Mouse (Mus musculus) brain, embryonic 14.5 days (tissue): ENCODE data around the gene Pik3c2a. TPM values are rescaled to one million over a fixed set of nuclear protein-coding genes. Genes with fewer than 3 reads are reported as not detected.
A peak's percentile ranks its signal among the peaks of the same experiment; 100 is the strongest.

Experiments used
- DNase-seq: peaks from one replicate; pipeline ENCODE4 v3.0.0-alpha.2; 2011; ENCODE audit warnings: low read depth
- CTCF ChIP-seq: fragments of 200-500 bp; IDR thresholded peaks from 2 replicates; pipeline ENCODE4 v1.5.1; 2012; ENCODE audit warnings: inconsistent platforms, mild to moderate bottlenecking, moderate library complexity, borderline replicate concordance; ENCODE audit not compliant: insufficient read depth, insufficient read length; ENCODE audit errors: extremely low read depth
- POLR2A ChIP-seq: fragments of 200-500 bp; IDR thresholded peaks from 2 replicates; pipeline ENCODE4 v1.6.1; 2012; ENCODE audit warnings: mild to moderate bottlenecking, inconsistent platforms, borderline replicate concordance; ENCODE audit not compliant: poor library complexity, insufficient read depth, insufficient read length, severe bottlenecking; ENCODE audit errors: extremely low read depth
- polyA plus RNA-seq: library from polyadenylated mRNA; depleted of rRNA; stranded (reverse); fragments of >200 nt; gene quantifications from 2 replicates; pipeline ENCODE4 v1.2.3, GENCODE M21; 2012

Gene Pik3c2a
- polyA plus RNA-seq, 1 experiment, result 18.5 TPM

- no peak for TF ChIP-seq POLR2A
- no peak for TF ChIP-seq CTCF
- peak; percentile 78 for DNase-seq
Observed at GRCm38 (mm10) chr7:116307871-116308631, 135.2 kb downstream of the Pik3c2a start, which contains the start of gene Plekha7. Plekha7 (minus strand) TSS chr7:116308376.

- TF ChIP-seq CTCF (no peak), POLR2A (peak; percentile 24; the same call in 1 of the 2 replicates)
- DNase-seq, result peak; percentile 90
Observed at GRCm38 (mm10) chr7:116307099-116307870, 136.0 kb downstream of the Pik3c2a start.

DNA sequence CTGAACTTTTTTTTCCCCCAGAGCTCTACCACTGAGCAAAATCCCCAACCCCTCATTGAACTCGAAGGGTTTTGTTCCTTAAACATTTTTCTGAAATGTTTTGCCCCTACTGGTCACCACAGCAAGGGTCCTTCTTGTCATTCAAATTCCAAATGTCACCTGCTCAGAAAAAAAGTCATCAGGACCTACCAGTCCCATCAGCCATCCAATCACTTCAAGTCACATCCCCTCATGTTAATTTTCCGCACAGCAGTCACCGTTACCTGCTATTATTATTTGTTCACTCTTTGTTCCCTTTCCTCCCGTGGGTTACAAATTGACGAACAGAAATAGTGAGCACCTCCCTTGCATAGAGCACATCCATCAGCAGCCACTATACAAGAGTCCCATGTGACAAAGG is 136.6 kb downstream of the Pik3c2a start:
- no peak for TF ChIP-seq CTCF
- TF ChIP-seq POLR2A, result no peak
- DNase-seq, result no peak

DNA sequence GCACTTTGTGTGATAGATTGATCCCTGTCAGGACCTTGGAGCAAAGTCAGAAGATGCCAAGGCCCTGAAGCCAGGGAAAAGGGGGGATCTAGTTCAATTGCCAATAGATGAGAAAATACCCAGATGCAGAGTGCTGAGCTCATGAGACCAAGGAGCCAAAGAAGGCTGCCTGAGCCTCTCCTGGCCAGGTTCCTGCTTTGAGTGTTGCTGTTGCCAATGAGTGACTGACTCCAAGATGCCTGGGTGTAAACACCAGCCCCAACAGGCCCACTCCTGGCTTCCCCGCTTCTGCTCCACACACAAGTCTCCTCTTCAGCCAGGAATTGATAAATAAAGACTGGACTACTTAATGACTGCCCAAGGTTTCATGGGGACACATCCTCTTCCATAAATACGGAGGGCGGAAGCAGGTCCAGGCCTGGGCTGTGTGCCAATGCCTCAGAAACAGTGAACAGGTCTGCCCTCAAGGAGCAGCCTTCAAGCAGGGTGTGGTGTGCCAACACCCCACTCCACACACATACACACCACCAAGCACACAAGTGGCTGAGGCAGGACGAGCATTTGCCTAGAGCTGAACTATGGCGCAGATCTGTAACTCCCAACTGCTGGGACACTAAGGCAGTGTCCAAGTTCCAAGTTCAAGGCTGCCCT is 141.5 kb downstream of the Pik3c2a start:
- peak; percentile 70 for DNase-seq
- TF ChIP-seq CTCF, result no peak
- TF ChIP-seq POLR2A, result no peak

DNA sequence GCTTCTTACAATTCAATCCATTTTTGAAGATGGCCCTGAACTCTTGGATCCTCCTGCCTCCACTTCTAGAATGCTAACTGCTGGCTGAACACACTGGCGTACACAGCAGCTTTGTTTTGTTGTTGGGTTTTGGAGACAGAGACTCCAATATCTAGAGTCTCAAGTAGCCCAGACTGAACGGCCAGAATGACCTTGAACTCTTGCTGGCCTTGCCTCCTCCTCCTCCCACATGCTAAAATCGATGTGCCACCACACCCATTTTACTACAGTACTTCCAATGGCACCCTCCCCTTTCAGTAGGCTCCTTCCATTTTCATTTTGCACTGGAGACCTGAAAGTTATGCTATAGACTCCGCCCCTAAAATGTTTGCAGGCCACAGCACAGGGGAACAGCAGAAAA is 142.1 kb downstream of the Pik3c2a start:
- no peak for TF ChIP-seq POLR2A
- no peak for TF ChIP-seq CTCF
- no peak for DNase-seq

- DNase-seq, result peak; percentile 77
- TF ChIP-seq POLR2A (no peak), CTCF (no peak)
Observed at GRCm38 (mm10) chr7:116298851-116299250, 144.4 kb downstream of the Pik3c2a start.

DNA sequence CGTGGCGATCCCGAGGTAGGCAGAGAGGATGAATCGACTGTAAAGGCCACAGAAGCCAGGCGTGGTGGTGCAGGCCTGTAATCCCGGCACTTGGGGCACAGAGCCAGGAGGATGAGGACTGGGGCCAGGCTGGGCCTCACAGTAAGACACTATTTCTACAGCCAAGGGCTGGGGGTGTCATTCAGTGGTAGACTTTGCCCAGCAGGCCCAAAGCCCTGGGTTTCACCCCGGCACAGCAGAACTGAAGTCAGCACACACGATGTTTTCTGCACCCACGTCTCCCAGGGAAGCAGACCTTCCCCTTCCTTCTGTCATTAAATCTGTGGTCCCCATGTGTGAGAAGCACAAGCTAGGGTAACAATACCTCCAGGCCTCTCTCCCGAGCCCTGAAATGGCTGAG is 144.9 kb downstream of the Pik3c2a start:
- TF ChIP-seq CTCF (no peak), POLR2A (no peak)
- DNase-seq, result peak; percentile 47

- DNase-seq, result no peak
- no peak for TF ChIP-seq CTCF
- no peak for TF ChIP-seq POLR2A
Observed at GRCm38 (mm10) chr7:116294961-116295360, 148.3 kb downstream of the Pik3c2a start.

DNA sequence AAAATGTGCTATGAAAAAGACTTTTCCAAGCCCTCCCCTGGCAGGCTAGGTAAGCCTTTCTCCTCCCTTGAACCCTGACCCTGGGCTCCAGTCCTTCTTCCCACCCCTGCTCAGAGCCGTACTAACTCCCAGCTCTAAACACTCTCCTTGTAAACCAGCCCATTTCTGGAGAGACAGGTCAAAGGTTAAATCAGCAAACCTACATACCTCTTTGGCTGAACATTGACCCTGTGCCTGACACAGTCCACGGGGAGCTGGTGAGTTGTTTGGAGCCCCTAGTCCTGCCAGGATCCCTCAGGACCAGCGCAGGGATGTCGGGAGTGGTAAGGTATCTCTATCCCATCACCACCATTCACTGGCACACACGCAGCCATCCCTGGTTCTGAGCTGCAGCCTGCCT is 150.9 kb downstream of the Pik3c2a start:
- no peak for TF ChIP-seq POLR2A
- TF ChIP-seq CTCF, result no peak
- DNase-seq, result no peak

GRCm38 (mm10) chr7:116290559-116290958 is 152.7 kb downstream of the Pik3c2a start:
- DNase-seq, result no peak
- no peak for TF ChIP-seq CTCF
- TF ChIP-seq POLR2A, result no peak

DNA sequence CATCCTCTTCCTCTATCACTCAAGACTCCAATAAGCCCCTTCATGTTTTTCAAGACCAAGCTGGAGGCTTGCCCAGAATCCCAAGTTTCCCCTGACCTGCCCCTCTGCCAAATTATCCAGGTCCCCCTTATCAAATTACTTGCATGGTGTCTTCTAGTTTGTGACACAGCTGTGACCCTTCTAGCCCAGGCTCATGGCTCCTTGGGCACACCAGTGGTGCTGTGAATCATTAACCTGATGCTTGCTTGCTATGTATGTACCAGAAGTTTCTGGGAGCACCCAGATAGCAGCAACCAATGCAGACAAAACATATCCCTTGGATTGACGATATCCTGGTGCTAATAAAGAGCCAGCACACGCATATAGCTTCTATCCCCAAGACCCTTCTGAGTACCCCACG is 154.3 kb downstream of the Pik3c2a start:
- DNase-seq, result no peak
- TF ChIP-seq CTCF (no peak), POLR2A (no peak)
